Mouse (Mus musculus) testis, adult 2 months (tissue): Measurements from ENCODE around the gene Bco1.

Experiments
- CTCF ChIP-seq: fragments of 200-500 bp; IDR thresholded peaks from 2 replicates; pipeline ENCODE4 v1.5.1; 2012; ENCODE audit warnings: low read depth, mild to moderate bottlenecking, inconsistent platforms, low read length, moderate library complexity; ENCODE audit not compliant: control insufficient read depth, insufficient read depth, insufficient replicate concordance
- POLR2A ChIP-seq: fragments of 200-500 bp; IDR thresholded peaks from 2 replicates; pipeline ENCODE4 v1.6.1; 2012; ENCODE audit warnings: low read depth, mild to moderate bottlenecking, inconsistent platforms, low read length, moderate library complexity; ENCODE audit not compliant: control insufficient read depth

DNA sequence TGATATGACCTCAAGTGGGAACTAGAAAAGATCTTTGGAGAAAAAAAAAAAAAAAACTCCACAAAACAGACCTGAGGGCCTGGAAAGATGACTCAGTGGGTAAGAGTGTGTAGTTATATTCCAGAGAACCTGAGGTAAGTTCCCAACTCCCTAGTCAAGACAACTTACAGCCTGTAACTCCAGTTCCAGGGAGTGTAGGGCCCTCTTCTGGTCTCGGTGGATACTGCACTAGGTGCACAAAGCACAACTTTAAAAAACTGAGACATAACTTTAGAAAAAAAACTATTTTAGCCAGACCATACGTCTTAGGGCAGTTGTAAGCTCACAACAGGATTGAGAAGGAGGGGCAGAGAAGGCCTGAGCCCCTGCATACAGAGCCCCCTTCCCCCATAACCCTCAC, 82.4 kb downstream of the Bco1 start:
- no peak for TF ChIP-seq CTCF
- TF ChIP-seq POLR2A: no peak
